Mouse (Mus musculus) midbrain, embryonic 13.5 days (tissue): ENCODE data around the gene Galt. TPM values are rescaled to one million over a fixed set of nuclear protein-coding genes. Genes with fewer than 3 reads are reported as not detected.
"Not testable (repeated sequence)": the region's sequence is repeated elsewhere in the genome, so short reads cannot be mapped to it uniquely, and the experiment has no call there.

Source experiments
- ATAC-seq: fragments of 200-750 bp; cut with Nextera tagmentation; 2 replicates; pipeline ENCODE4 v1.8.0; 2017; ENCODE audit warnings: mild to moderate bottlenecking, moderate TSS enrichment, moderate library complexity
- H3K27ac ChIP-seq: fragments of 300-500 bp; sonication (generic); 2 replicates; pipeline ENCODE4 v1.5.1; 2015; ENCODE audit warnings: inconsistent platforms, mild to moderate bottlenecking, moderate library complexity
- H3K27me3 ChIP-seq: fragments of 300-500 bp; sonication (generic); 2 replicates; pipeline ENCODE4 v1.6.1; 2015; ENCODE audit warnings: mild to moderate bottlenecking, inconsistent platforms
- H3K36me3 ChIP-seq: fragments of 300-500 bp; sonication (generic); 2 replicates; pipeline ENCODE4 v1.6.1; 2015; ENCODE audit warnings: mild to moderate bottlenecking, inconsistent platforms
- H3K4me1 ChIP-seq: fragments of 300-500 bp; sonication (generic); replicated peaks from 2 replicates; pipeline ENCODE4 v1.6.1; 2015; ENCODE audit warnings: inconsistent platforms
- H3K4me2 ChIP-seq: fragments of 300-500 bp; sonication (generic); replicated peaks from 2 replicates; pipeline ENCODE4 v1.6.1; 2015; ENCODE audit warnings: moderate library complexity, mild to moderate bottlenecking, inconsistent platforms
- H3K4me3 ChIP-seq: fragments of 300-500 bp; sonication (generic); replicated peaks from 2 replicates; pipeline ENCODE4 v1.5.1; 2015; ENCODE audit warnings: mild to moderate bottlenecking, inconsistent platforms
- H3K9ac ChIP-seq: fragments of 300-500 bp; sonication (generic); replicated peaks from 2 replicates; pipeline ENCODE4 v1.6.1; 2015; ENCODE audit warnings: mild to moderate bottlenecking, inconsistent platforms
- H3K9me3 ChIP-seq: fragments of 300-500 bp; sonication (generic); 2 replicates; pipeline ENCODE4 v1.6.1; 2016; ENCODE audit warnings: mild to moderate bottlenecking, inconsistent platforms
- WGBS: fragments of 180-500 bp; shearing (Covaris S2); methylation state at CpG from one replicate; pipeline ENCODE4 v1.1.7; 2015; 5-methylcytosine and 5-hydroxymethylcytosine counted together
- polyA plus RNA-seq: library from polyadenylated mRNA; unstranded; fragments of >200 nt; fragmentation: Nextera tagmentation; extraction: Ambion mirVana; gene quantifications from 2 replicates; pipeline ENCODE4 v1.2.1, GENCODE M21; 2015

Galt gene
- polyA plus RNA-seq, 1 experiment from 2014 or later = 29.7 TPM

DNA sequence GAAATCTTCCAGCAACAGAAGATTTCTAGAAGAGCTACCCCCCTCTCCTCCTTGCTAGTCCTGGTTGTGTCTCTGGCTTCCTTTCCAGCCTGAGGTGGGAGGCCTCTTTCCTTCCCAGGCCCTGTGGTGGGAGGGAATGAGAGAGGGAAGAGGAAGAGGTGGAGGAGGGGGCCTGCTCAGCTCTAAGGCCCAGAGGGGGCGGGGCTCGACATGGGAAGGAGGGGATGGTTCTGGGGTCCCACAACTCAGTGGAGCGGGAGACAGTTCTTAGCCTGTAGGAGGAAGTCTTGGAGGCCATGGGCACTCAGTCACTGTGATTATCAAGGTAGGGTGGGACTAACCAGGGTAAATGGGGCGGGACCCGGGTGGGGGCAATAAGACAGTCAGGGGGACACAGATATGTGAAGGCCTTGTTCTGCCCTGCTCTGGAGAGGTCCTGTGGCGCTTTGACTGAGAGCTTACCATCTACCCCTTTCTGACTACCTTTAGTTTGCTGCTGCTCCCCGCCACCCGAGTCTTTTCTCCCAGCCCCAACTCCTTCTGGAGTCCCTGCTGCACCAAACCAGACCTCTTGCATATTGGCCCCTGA, 7.2 kb downstream of the Galt start:
- Histone ChIP-seq H3K27me3 (no peaks in the 10 kb centered on the region), H3K9ac (peak overlapping the region; percentile 41), H3K4me1 (peaks cover 36% of the 10 kb centered on the region), H3K27ac (0 out of 2 replicates have a peak overlapping the region, but pooled peaks have one; percentile 22), H3K9me3 (no peaks in the 10 kb centered on the region), H3K4me2 (0 out of 2 replicates have a peak overlapping the region, but pooled peaks have one; percentile 9), H3K36me3 (peaks cover 7% of the 10 kb centered on the region), H3K4me3 (no peak overlapping the region)
- WGBS = 36% methylated on average over 8 of the region's 8 CpGs
- ATAC-seq = no peak

DNA sequence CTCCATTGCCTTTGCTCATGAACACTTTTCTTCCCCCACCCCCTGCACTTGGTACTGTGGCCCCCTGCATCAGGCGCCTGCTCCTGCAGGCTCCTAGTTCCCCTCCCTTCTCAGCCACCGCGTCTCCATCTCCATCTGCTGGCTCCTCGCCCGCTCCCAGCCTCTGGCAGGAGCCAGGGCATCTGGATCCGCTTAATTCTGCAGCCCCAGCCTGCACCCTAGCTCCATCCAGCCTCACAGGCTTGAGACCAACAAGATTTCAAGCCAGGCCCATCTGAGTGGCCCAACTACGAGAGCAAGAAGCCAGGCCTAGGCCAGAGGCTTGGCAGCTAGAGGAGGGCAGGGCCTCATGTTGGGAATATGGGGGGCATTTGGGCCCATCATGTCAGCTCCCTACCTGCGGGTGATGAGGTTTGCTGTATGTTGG, 7.7 kb downstream of the Galt start:
- Histone ChIP-seq H3K9ac (0 out of 2 replicates have a peak overlapping the region, but pooled peaks have one; percentile 20), H3K4me1 (peaks cover 36% of the 10 kb centered on the region)
- H3K4me3 ChIP-seq, H3K9me3 ChIP-seq, H3K36me3 ChIP-seq, ATAC-seq, H3K27ac ChIP-seq, H3K27me3 ChIP-seq, H3K4me2 ChIP-seq: not testable (repeated sequence)
- 43% methylated on average over 8 of the region's 8 CpGs for WGBS

DNA sequence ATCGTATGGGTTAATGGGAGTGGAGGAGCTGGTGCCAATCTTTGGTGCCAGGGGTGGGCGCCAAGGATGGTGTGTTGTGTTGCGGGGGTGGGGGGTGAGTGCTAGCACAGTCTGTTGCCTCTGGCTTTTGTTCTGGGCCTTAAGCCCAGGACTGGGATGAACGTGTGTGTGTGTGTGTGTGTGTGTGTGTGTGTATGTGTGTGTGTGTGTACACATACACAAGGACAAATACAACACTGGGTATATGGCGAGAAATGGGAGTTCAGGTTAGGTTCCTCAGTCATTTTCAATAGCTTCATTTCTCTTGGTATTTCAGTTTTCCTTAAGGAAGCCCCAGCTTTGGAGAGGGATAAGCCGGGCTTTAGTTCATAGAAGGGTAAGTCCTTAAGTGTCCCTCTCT, 8.1 kb downstream of the Galt start:
- not testable (repeated sequence) for H3K27ac ChIP-seq, H3K9ac ChIP-seq, H3K4me2 ChIP-seq, ATAC-seq, H3K27me3 ChIP-seq, H3K9me3 ChIP-seq, H3K4me3 ChIP-seq
- Histone ChIP-seq H3K36me3 (peaks cover 11% of the 10 kb centered on the region; the same call in 1 of the 2 replicates), H3K4me1 (peaks cover 36% of the 10 kb centered on the region)
- WGBS = 85% methylated on average over 4 of the region's 6 CpGs

- ATAC-seq, H3K4me2 ChIP-seq, H3K27ac ChIP-seq, H3K4me1 ChIP-seq, H3K4me3 ChIP-seq, H3K9me3 ChIP-seq, H3K27me3 ChIP-seq, H3K36me3 ChIP-seq, H3K9ac ChIP-seq: not testable (repeated sequence)
- WGBS = 86% methylated on average over 10 of the region's 10 CpGs
Measured at GRCm38 (mm10) chr4:41767301-41767700, 12.3 kb downstream of the Galt start.

DNA sequence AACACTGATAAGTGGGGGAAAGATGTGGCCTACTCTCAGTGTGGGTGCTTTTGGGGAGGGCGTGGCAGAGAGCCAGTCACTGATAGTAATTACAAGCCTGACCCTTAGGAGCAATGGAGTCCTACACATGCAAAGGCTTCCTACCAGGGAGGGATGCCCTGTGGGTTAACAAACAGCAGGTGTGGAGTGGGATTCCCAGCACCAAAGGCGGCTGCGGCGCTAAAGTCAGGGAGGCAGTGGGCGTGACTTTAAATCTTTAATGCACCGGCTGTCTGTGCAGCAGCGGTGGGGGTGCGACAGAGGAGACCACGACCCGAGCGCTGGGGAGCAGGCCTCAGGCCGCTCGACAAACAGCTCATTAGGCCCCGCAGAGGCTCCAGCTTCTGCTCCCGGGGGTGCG, 17.9 kb downstream of the Galt start:
- H3K27me3 ChIP-seq, H3K9me3 ChIP-seq, H3K27ac ChIP-seq, H3K36me3 ChIP-seq, H3K4me1 ChIP-seq, ATAC-seq: not testable (repeated sequence)
- Histone ChIP-seq H3K9ac (peak overlapping the region; percentile 46; the same call in 1 of the 2 replicates), H3K4me3 (peak overlapping the region; percentile 36), H3K4me2 (peak overlapping the region; percentile 50)
- 7% methylated on average over 7 of the region's 16 CpGs for WGBS

DNA sequence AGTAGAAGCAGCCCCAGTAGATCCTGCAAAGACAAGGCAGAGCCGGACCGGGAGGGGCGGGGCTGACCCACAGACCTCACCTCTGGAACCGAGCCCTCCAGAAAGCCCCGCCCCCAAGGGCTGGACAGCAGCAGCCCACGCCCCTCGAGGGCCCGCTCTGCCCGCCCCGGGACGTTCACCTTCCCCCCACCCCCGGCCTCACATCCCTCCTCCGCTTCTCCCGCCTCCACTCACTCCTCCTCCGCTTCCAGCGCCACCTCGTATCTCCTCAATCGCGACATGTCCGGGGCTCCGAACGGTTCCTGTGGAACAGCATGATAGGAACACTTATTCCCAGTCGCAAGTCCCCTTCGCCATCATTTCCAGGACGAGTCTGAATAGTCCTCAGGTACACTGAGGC, 18.5 kb downstream of the Galt start:
- Histone ChIP-seq H3K27ac (peak overlapping the region; percentile 58; the same call in 1 of the 2 replicates), H3K4me3 (peak overlapping the region; percentile 50), H3K4me2 (peak overlapping the region; percentile 53), H3K9ac (peak overlapping the region; percentile 60)
- H3K27me3 ChIP-seq, ATAC-seq, H3K36me3 ChIP-seq, H3K9me3 ChIP-seq, H3K4me1 ChIP-seq: not testable (repeated sequence)
- WGBS = 1% methylated on average over 23 of the region's 25 CpGs

- not testable (repeated sequence) for H3K27me3 ChIP-seq, ATAC-seq, H3K36me3 ChIP-seq, H3K9me3 ChIP-seq, H3K4me1 ChIP-seq
- Histone ChIP-seq H3K27ac (peak within 1 kb of the TSS; percentile 58; the same call in 1 of the 2 replicates), H3K4me3 (peak within 1 kb of the TSS; percentile 50), H3K9ac (peak within 1 kb of the TSS; percentile 60), H3K4me2 (peak within 1 kb of the TSS; percentile 54)
- WGBS = 2% methylated on average over 12 of the region's 14 CpGs
Measured at GRCm38 (mm10) chr4:41774002-41774401, 19.0 kb downstream of the Galt start, which contains the start of gene Ccl27a. TSS of gene Ccl27a (minus strand) at chr4:41774247.

GRCm38 (mm10) chr4:41774506-41774905, 19.5 kb downstream of the Galt start:
- not testable (repeated sequence) for H3K27me3 ChIP-seq, H3K36me3 ChIP-seq, H3K9me3 ChIP-seq, ATAC-seq, H3K4me1 ChIP-seq
- Histone ChIP-seq H3K4me2 (peak overlapping the region; percentile 54), H3K9ac (0 out of 2 replicates have a peak overlapping the region, but pooled peaks have one; percentile 49), H3K4me3 (peak overlapping the region; percentile 50), H3K27ac (peak overlapping the region; percentile 47; the same call in 1 of the 2 replicates)
- 59% methylated on average over 3 of the region's 3 CpGs for WGBS

GRCm38 (mm10) chr4:41775840-41776239, 20.8 kb downstream of the Galt start:
- ATAC-seq, H3K4me1 ChIP-seq, H3K9me3 ChIP-seq, H3K27ac ChIP-seq, H3K27me3 ChIP-seq, H3K4me2 ChIP-seq, H3K9ac ChIP-seq, H3K4me3 ChIP-seq, H3K36me3 ChIP-seq: not testable (repeated sequence)
- 64% methylated on average over 1 of the region's 1 CpGs for WGBS

GRCm38 (mm10) chr4:41781271-41781670, 26.2 kb downstream of the Galt start:
- H3K4me1 ChIP-seq, H3K9me3 ChIP-seq, H3K27ac ChIP-seq, H3K36me3 ChIP-seq, H3K4me3 ChIP-seq, H3K9ac ChIP-seq, H3K4me2 ChIP-seq, ATAC-seq, H3K27me3 ChIP-seq: not testable (repeated sequence)
- WGBS = 27% methylated on average over 9 of the region's 9 CpGs

GRCm38 (mm10) chr4:41781748-41782485, 26.9 kb downstream of the Galt start:
- not testable (repeated sequence) for H3K27ac ChIP-seq, H3K27me3 ChIP-seq, H3K4me3 ChIP-seq, H3K36me3 ChIP-seq, H3K4me2 ChIP-seq, H3K9me3 ChIP-seq, H3K4me1 ChIP-seq, ATAC-seq, H3K9ac ChIP-seq
- 19% methylated on average over 14 of the region's 21 CpGs for WGBS

DNA sequence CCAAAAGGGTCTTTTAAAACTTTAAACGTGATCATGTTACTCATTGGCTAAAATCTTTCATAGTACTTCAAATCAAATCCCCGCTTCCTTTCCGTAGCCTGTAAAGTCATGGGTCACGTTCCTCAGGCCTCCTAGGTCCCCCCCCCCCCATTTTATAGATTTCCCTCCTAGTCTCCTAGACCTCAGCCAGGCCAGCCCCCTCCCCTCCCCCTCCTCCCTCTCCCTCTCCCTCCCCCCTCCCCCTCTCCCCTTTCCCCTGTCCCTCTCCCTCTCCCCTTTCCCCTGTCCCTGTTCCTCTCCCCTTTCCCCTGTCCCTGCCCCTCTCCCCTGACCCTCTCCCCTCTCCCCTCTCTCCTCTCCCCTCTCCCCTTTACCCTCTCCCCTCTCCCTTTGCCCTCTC, 27.7 kb downstream of the Galt start:
- H3K9ac ChIP-seq, H3K27ac ChIP-seq, H3K4me3 ChIP-seq, H3K4me1 ChIP-seq, H3K4me2 ChIP-seq, H3K9me3 ChIP-seq, ATAC-seq, H3K36me3 ChIP-seq, H3K27me3 ChIP-seq: not testable (repeated sequence)
- WGBS = 19% methylated on average over 4 of the region's 4 CpGs
